Mouse (Mus musculus) ES-E14 (cell line): Measurements from ENCODE around the gene Ttc39d. TPM values are rescaled to one million over a fixed set of nuclear protein-coding genes. Genes with fewer than 3 reads are reported as not detected.

Experiments used
- DNase-seq: peaks from one replicate; pipeline ENCODE4 v3.0.0-alpha.2; 2013; ENCODE audit warnings: low read depth, low spot score
- H3K27ac ChIP-seq: 2 replicates; pipeline ENCODE4 v1.5.1; 2012; ENCODE audit warnings: low read depth, mild to moderate bottlenecking, low read length, moderate library complexity, mixed read lengths; ENCODE audit not compliant: poor library complexity, insufficient read depth, severe bottlenecking
- H3K36me3 ChIP-seq: 2 replicates; pipeline ENCODE4 v1.6.1; 2012; ENCODE audit warnings: mild to moderate bottlenecking, low read length, moderate library complexity, mixed read lengths; ENCODE audit not compliant: control insufficient read depth, poor library complexity, insufficient read depth, severe bottlenecking
- H3K4me1 ChIP-seq, 2 experiments: fragments of 150-350 bp in 1 of 2; sonication (generic) in 1 of 2; 2 replicates each; pipeline ENCODE4 v1.6.1; 2012; ENCODE audit warnings: low read length in 2 of 2, mild to moderate bottlenecking in 1 of 2, mixed read lengths in 1 of 2; ENCODE audit not compliant: control insufficient read depth in 2 of 2, insufficient read depth in 2 of 2, poor library complexity in 1 of 2
- H3K4me3 ChIP-seq, 2 experiments: fragments of 150-350 bp in 1 of 2; sonication (generic) in 1 of 2; 2 replicates each; pipeline ENCODE4 v1.5.1; 2012; ENCODE audit warnings: low read length in 2 of 2, low read depth in 1 of 2, mild to moderate bottlenecking in 1 of 2, mixed read lengths in 1 of 2; ENCODE audit not compliant: insufficient read depth in 1 of 2, poor library complexity in 1 of 2, severe bottlenecking in 1 of 2
- H3K9ac ChIP-seq: 2 replicates; pipeline ENCODE4 v1.6.1; 2012; ENCODE audit warnings: low read depth, mild to moderate bottlenecking, low read length, mixed read lengths; ENCODE audit not compliant: poor library complexity, insufficient read depth, severe bottlenecking
- H3K9me3 ChIP-seq: fragments of 150-350 bp; sonication (generic); 2 replicates; pipeline ENCODE4 v1.6.1; 2012; ENCODE audit warnings: low read depth, mild to moderate bottlenecking, low read length; ENCODE audit not compliant: control insufficient read depth, insufficient read depth
- CHD2 ChIP-seq: IDR thresholded peaks from 2 replicates; pipeline ENCODE4 v1.6.1; 2014; ENCODE audit warnings: mild to moderate bottlenecking, low read depth, low read length, inconsistent platforms
- HCFC1 ChIP-seq: IDR thresholded peaks from 2 replicates; pipeline ENCODE4 v1.6.1; 2012; ENCODE audit warnings: low read length, inconsistent platforms, borderline replicate concordance; ENCODE audit not compliant: insufficient read depth
- MAFK ChIP-seq: IDR thresholded peaks from 2 replicates; pipeline ENCODE4 v1.6.1; 2014; ENCODE audit warnings: mild to moderate bottlenecking, low read depth, low read length, inconsistent platforms; ENCODE audit not compliant: insufficient read depth
- ZC3H11A ChIP-seq: IDR thresholded peaks from 2 replicates; pipeline ENCODE4 v1.6.1; 2012; ENCODE audit warnings: low read depth, mild to moderate bottlenecking, inconsistent platforms, low read length, borderline replicate concordance
- ZNF384 ChIP-seq: IDR thresholded peaks from 2 replicates; pipeline ENCODE4 v1.6.1; 2012; ENCODE audit warnings: low read depth, low read length, inconsistent platforms
- in situ Hi-C, 2 experiments: fragments of 600-800 bp; cut with MboI; formaldehyde crosslinking; loops; one replicate each; pipeline ENCODE4 v1.15.1; 2025; ENCODE audit warnings: low sequenced_read_pairs in 2 of 2, inconsistent platforms in 1 of 2; ENCODE audit not compliant: unreplicated experiment in 2 of 2
- total RNA-seq: library from RNA; depleted of rRNA; stranded (reverse); fragments of 300-350 nt; gene quantifications from 2 replicates; pipeline ENCODE4 v1.2.3, GENCODE M21; 2012

Ttc39d gene
- total RNA-seq, 1 experiment, result 0.09 TPM

GRCm38 (mm10) chr17:80220131-80220530 lies 12.9 kb downstream of the Ttc39d start:
- TF ChIP-seq MAFK (no peak), ZNF384 (no peak), HCFC1 (no peak), CHD2 (no peak), ZC3H11A (no peak)
- no peak for DNase-seq
- Histone ChIP-seq H3K27ac (no peak overlapping the region), H3K4me3 (no peak overlapping the region), H3K36me3 (no peaks in the 10 kb centered on the region), H3K4me1 (no peaks in the 10 kb centered on the region), H3K9me3 (no peaks in the 10 kb centered on the region), H3K9ac (no peak overlapping the region)
- in situ Hi-C loops, result no loop called here

- Histone ChIP-seq H3K27ac (no peak overlapping the region), H3K36me3 (no peaks in the 10 kb centered on the region), H3K4me3 (no peak overlapping the region), H3K4me1 (no peaks in the 10 kb centered on the region), H3K9ac (no peak overlapping the region), H3K9me3 (no peaks in the 10 kb centered on the region)
- no peak for DNase-seq
- TF ChIP-seq HCFC1 (no peak), MAFK (no peak), ZNF384 (no peak), ZC3H11A (no peak), CHD2 (no peak)
- in situ Hi-C loops, result no loop called here
Observed at GRCm38 (mm10) chr17:80221202-80221601, 13.9 kb downstream of the Ttc39d start.

GRCm38 (mm10) chr17:80221890-80222628 lies 14.8 kb downstream of the Ttc39d start:
- no peak overlapping the region for H3K4me3 ChIP-seq
- H3K4me1 ChIP-seq, result no peaks in the 10 kb centered on the region
- DNase-seq, result no peak
- TF ChIP-seq ZC3H11A, result no peak
- no peak for TF ChIP-seq MAFK
- TF ChIP-seq ZNF384, result no peak
- TF ChIP-seq HCFC1, result no peak
- H3K27ac ChIP-seq, result no peak overlapping the region
- H3K9ac ChIP-seq, result no peak overlapping the region
- no peaks in the 10 kb centered on the region for H3K9me3 ChIP-seq
- no peaks in the 10 kb centered on the region for H3K36me3 ChIP-seq
- in situ Hi-C loops, result no loop called here

GRCm38 (mm10) chr17:80223829-80224228 lies 16.6 kb downstream of the Ttc39d start:
- in situ Hi-C loops, result no loop called here

More at GRCm38 (mm10) chr17:80223829-80224228, 16.6 kb downstream of the Ttc39d start:
- Histone ChIP-seq H3K36me3 (peaks cover 3% of the 10 kb centered on the region), H3K9me3 (no peaks in the 10 kb centered on the region), H3K4me1 (no peaks in the 10 kb centered on the region), H3K9ac (peak overlapping the region; percentile 77; the same call in 1 of the 2 replicates), H3K27ac (peak overlapping the region; percentile 46; the same call in 1 of the 2 replicates), H3K4me3 (peak overlapping the region; percentile 79 to 85)
- TF ChIP-seq ZC3H11A (no peak), ZNF384 (peak; percentile 83)
- DNase-seq, result no peak
